Mouse (Mus musculus) retina, postnatal 1 day (tissue): ENCODE measurements around the gene Pcca.
"Not testable (repeated sequence)": the region's sequence is repeated elsewhere in the genome, so short reads cannot be mapped to it uniquely, and the experiment has no call there.

Experiments used
- DNase-seq: peaks from one replicate; pipeline ENCODE4 v3.0.0-alpha.2; 2012

Pcca gene

GRCm38 (mm10) chr14:122534017-122534924 is at the start of gene Pcca:
Pcca (plus strand) TSS chr14:122534324.
- peak; percentile 98 for DNase-seq

DNA sequence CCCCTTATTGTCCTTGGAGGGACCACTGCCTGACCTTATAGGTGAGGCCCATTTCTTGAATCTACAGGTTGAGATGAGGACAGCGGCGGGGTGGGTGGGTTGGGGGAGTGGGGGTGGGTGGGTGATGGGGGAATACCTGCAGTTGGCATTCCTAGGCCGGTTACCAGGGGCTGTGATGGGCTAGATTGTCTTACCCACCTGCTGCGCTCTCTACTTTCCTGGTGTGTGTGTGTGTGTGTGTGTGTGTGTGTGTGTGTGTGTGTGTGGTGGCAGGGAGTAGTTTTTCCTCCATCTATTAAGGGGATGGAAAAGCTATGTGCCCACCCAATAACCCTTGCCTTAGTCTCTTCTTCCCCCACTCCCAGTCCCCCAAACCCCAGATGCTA is 49.7 kb upstream of the Pcca start:
- DNase-seq = no peak

DNA sequence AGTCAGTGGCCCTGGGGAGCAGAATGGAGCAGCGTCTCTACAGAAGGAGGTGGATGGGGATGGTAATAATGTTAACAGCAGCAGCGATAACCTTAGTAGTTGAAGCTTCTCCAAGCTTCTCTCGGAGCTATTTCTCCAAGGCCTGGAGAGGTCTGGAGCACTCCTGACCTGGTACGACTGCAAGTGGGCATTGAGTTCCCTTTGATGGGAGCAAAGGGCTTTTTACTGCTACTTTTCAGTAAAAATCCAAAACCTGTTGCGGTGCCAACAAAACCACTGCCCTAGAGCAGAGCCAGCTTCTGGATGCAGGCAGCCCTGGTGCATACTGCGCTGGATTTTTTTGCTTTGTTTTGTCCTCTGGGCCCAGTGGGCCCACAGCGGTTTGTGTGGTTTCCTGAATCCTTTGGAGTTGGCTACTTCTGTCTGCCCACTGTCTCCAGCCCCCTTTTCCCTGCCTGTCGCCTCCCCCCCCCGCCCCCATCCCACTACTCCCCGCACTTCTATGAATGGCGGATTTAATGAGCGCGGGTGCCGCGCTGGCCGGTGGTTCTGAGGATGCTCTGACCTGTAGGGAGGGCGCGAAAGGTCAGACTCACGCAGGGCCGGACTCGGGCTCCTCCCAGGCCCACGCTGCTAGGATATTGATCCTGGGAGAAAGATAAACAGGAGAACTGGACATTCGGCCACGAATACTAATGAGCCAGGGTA is 49.1 kb upstream of the Pcca start:
- DNase-seq = peak; percentile 70

GRCm38 (mm10) chr14:122485635-122486181 is 48.4 kb upstream of the Pcca start:
- peak; percentile 50 for DNase-seq

GRCm38 (mm10) chr14:122486611-122487010 is 47.5 kb upstream of the Pcca start:
- peak; percentile 7 for DNase-seq

DNA sequence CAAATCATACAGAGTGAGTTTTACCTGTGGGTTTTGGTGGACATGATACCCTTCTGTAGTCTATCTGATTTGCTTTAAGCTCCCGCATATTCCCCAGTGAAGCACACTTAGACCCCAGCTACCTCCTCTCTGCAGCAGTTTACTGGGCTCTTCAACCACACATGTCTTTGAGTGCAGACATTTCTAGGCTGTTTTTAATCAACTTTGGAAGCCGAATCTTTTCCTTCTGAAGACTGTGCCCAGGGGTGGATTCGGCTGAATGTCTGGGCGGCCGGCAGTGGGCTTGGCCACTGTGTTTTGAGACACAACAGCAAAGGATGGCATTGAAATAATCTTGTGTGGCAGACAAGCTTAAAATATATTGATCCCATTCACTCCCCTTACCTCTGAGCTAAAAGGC is 46.8 kb upstream of the Pcca start:
- peak; percentile 47 for DNase-seq

GRCm38 (mm10) chr14:122489041-122489440 is 45.1 kb upstream of the Pcca start:
- peak; percentile 57 for DNase-seq

- DNase-seq = peak; percentile 64
Observed at GRCm38 (mm10) chr14:122489686-122490414, 44.3 kb upstream of the Pcca start.

DNA sequence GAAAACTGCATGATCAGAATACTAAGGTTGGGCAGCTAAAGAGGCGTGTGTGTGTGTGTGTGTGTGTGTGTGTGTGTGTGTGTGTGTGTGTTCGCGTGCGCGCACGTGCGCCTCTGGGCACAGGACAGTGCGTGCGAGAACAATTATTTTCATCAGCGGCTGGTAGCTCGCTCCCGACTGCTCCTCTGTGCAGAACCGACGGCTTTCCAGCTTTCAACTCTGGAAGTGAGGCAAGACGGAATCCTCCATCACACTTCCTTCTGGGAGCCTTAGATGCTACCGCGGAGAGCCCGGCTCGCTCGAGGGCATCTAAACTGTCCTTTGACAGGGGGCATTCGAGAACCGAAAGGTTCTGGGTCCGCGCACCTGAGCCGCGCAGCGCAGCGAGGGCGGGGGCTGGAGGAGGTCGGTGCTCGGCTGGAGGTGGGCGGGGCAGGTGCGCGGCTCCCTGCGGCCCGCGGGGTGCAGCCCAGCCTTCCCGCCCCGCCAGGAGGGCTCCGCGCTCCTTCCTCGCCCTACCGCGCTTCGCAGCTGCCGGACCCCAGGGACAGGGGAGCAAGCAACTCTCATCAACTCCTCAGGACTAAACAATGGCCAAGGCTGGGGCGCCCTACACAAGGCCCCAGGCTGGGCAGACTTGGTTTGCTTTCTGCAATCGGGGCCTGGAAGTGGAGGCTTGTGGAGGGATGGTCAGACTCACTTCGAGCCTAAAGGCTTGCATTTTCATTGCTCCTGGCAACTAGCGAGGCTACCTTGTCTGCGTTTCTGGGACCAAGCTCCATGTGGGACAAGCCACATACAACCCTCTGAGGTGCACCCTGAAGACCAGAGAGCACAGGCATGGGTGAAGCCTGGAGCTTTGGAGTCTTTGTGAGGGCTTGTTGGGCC is 43.4 kb upstream of the Pcca start, which contains the start of gene Gm10837:
Gene Gm10837 (plus strand): TSS at position 146 of the 888 bp plus-strand sequence.
- DNase-seq = peak; percentile 68

GRCm38 (mm10) chr14:122491521-122491920 is 42.6 kb upstream of the Pcca start:
- no peak for DNase-seq

- no peak for DNase-seq
Observed at GRCm38 (mm10) chr14:122492015-122492414, 42.1 kb upstream of the Pcca start.

GRCm38 (mm10) chr14:122509058-122509457 is 25.1 kb upstream of the Pcca start:
- peak; percentile 34 for DNase-seq

DNA sequence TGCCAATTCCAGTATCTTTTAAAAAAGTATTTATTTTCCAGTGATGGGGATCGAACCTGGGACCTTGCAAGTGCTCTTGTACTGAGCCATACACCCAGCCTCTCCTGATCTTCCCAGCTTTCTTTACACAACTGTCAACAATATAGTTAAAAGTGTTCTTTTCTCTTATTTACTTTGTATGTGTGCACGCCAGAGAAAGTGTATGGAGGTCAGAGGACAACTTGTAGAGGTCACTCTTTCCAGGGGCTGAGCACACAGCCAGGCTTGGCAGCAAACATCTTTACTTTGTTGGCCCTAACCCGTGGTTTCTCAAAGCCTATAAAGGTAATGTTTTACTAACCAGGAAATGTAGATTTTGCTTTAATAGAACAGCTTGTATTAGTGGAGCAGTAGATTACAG is 22.6 kb upstream of the Pcca start:
- DNase-seq = no peak

GRCm38 (mm10) chr14:122513511-122514036 is 20.6 kb upstream of the Pcca start:
- DNase-seq = no peak

GRCm38 (mm10) chr14:122528475-122528874 is 5.6 kb upstream of the Pcca start:
- DNase-seq = no peak

DNA sequence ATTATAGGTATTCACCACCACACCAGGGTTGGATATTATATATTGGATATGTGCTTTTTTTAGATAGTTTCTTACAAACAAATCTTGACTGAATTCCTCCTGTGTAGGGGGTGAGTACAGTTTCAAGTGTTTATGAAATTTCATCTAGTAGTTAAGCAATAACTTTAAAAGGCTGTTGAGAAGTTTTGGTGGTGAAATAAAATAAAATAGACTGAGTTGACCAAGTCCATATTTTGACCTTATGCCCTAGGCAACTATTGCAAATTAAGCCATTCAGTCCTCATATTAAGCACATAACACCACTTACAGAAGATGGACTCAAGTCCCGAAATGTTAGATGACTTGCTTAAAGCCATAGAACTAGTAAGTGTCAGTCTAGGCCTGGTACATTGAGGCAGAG is 1.9 kb downstream of the Pcca start:
- DNase-seq = no peak

- no peak for DNase-seq
Observed at GRCm38 (mm10) chr14:122548421-122548820, 14.3 kb downstream of the Pcca start.

DNA sequence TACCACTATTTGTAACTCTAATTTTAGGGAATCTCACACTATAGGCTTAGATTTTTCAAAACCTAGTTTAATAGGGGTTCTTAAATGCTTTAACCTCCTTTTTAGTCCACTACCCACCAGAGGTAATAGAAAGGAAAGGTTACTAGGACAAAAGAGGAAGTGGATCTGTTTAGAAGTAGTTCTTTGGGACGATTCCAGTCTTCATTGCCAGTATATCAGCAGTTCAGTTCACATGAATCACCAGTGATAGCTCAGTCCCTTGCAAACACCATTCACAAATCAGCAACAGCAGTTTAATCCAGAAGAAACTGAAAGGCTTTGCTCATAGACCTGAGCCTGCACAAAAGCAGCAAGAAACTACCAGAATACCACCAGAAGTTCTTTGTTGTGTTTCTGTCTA is 14.8 kb downstream of the Pcca start:
- no peak for DNase-seq

DNA sequence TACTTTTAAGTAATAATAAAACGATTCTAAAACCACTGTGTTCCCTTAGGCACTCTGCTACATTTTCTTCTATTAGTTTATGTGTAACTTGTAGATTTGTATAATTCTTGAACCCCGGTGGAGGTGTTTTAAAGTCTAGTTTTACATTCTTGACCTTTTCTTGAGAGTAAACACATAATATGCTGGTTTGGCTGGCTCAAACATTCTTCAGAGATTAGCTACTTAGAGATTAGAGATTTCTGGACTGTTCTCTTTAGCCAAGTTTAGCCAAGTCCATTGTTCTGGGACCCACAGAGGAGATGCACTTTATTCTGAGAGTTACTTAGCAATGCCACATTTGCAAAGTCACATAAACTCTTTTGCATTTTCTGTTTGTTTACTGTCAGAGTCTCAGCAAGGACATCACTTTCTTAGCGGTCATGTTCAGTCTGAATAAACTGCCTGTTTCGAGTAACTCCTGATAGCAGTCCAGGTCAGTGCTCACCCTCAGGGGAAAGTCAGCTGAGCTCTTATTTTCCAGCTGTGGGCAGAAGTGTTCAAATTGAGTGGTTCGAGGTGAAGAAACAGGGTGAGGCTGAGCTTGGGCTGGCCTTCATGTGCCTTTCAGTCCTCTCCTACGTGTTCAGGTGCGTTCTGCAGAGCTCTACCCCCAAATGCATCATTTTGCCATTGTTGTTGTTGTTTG is 18.8 kb downstream of the Pcca start:
- DNase-seq = peak; percentile 19

- DNase-seq = no peak
Observed at GRCm38 (mm10) chr14:122557353-122557752, 23.2 kb downstream of the Pcca start.

DNA sequence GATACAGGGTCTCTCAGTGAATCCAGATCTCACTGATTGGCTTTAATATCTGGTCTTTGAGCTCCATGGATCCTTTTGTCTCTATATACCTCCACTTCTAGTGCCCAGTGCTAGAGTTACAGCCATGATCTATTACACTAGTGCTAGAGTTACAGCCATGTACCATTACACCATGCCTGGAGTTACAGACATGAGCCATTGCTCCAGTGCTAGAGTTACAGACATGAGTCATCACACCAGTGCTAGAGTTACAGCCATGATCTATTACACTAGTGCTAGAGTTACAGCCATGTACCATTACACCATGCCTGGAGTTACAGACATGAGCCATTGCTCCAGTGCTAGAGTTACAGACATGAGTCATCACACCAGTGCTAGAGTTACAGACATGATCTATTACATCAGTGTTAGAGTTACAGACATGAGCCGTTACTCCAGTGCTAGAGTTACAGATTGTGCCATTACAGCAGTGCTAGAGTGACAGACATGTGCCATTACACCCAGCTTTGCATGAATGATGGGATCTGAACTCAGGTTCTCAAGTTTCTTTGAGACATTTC is 26.8 kb downstream of the Pcca start:
- DNase-seq = not testable (repeated sequence)
